Mouse (Mus musculus): ENCODE measurements around the gene Gnptab. TPM values are rescaled to one million over a fixed set of nuclear protein-coding genes. Genes with fewer than 3 reads are reported as not detected.

Gene Gnptab
- total and polyA plus RNA-seq, 3 experiments, result 4.7 to 36.3 (median 31.1) TPM

Other genes with a start within 250 kb of the Gnptab start
- gene Parpbp, start 232.2 kb upstream of the Gnptab start, total RNA-seq (2021), result under 1 TPM; 0.62 to 0.89 TPM
- 0.12 and 0.20 TPM in 2 replicates for gene Parpbp, start 232.2 kb upstream of the Gnptab start, polyA plus RNA-seq (2012; rRNA removed)
- gene Nup37, start 232.1 kb upstream of the Gnptab start, total RNA-seq (2021), result 10 to 100 TPM in 1 of 2 experiments, 1 to 10 TPM in 1; 7.1 to 12.0 TPM
- 0.80 and 0.95 TPM in 2 replicates for gene Nup37, start 232.1 kb upstream of the Gnptab start, polyA plus RNA-seq (2012; rRNA removed)
- 10 to 100 TPM; 52.5 to 55.0 TPM for gene Washc3, start 178.0 kb upstream of the Gnptab start, total RNA-seq (2021)
- gene Washc3, start 178.0 kb upstream of the Gnptab start, polyA plus RNA-seq (2012; rRNA removed), result 3.8 and 6.2 TPM in 2 replicates
- 10 to 100 TPM; 10.2 to 23.5 TPM for gene Dram1, start 52 bp upstream of the Gnptab start, total RNA-seq (2021)
- 18.1 and 39.3 TPM in 2 replicates for gene Dram1, start 52 bp upstream of the Gnptab start, polyA plus RNA-seq (2012; rRNA removed)
- gene Sycp3, start 80.4 kb downstream of the Gnptab start, total RNA-seq (2021), result 1 to 10 TPM; 2.1 to 2.4 TPM
- gene Sycp3, start 80.4 kb downstream of the Gnptab start, polyA plus RNA-seq (2012; rRNA removed), result not detected in 2 replicates
- 100 to 1,000 TPM; 321 to 425 TPM for gene Chpt1, start 124.9 kb downstream of the Gnptab start, total RNA-seq (2021)
- 254 and 337 TPM in 2 replicates for gene Chpt1, start 124.9 kb downstream of the Gnptab start, polyA plus RNA-seq (2012; rRNA removed)
- 1 to 10 TPM in 1 of 2 experiments, under 1 TPM in 1; 0.12 to 1.1 TPM for gene Mybpc1, start 226.0 kb downstream of the Gnptab start, total RNA-seq (2021)
- 0.15 and 0.40 TPM in 2 replicates for gene Mybpc1, start 226.0 kb downstream of the Gnptab start, polyA plus RNA-seq (2012; rRNA removed)

Data from adrenal gland, adult 2 months (tissue).